Mouse (Mus musculus): ENCODE measurements around the gene Dmrtc1b.
"Not testable (repeated sequence)": the region's sequence is repeated elsewhere in the genome, so short reads cannot be mapped to it uniquely, and the experiment has no call there.

Dmrtc1b gene

GRCm38 (mm10) chrX:102707535-102707934 is at the start of gene Dmrtc1b, which contains the start of gene Gm9112:
Dmrtc1b (plus strand) TSS chrX:102707865.
Gm9112 (minus strand) TSS chrX:102707635.
- ATAC-seq (ENCODE audit: low TSS enrichment), result not testable (repeated sequence)

- 0 out of 2 replicates have a peak, but pooled peaks have one; percentile 62 for ATAC-seq (ENCODE audit: low TSS enrichment)
Measured at GRCm38 (mm10) chrX:102660712-102661111, 47.0 kb upstream of the Dmrtc1b start.

GRCm38 (mm10) chrX:102666641-102667040 is 41.0 kb upstream of the Dmrtc1b start:
- no peak for ATAC-seq (ENCODE audit: low TSS enrichment)

- ATAC-seq (ENCODE audit: low TSS enrichment), result not testable (repeated sequence)
Measured at GRCm38 (mm10) chrX:102684706-102685105, 23.0 kb upstream of the Dmrtc1b start.

- ATAC-seq (ENCODE audit: low TSS enrichment), result not testable (repeated sequence)
Measured at GRCm38 (mm10) chrX:102686872-102687271, 20.8 kb upstream of the Dmrtc1b start, which contains the start of gene Gm3880. Gm3880 (minus strand) TSS chrX:102686972.

GRCm38 (mm10) chrX:102689252-102689651 is 18.4 kb upstream of the Dmrtc1b start:
- ATAC-seq (ENCODE audit: low TSS enrichment), result peak; percentile 85

GRCm38 (mm10) chrX:102700636-102701035 is 7.0 kb upstream of the Dmrtc1b start:
- not testable (repeated sequence) for ATAC-seq (ENCODE audit: low TSS enrichment)

- ATAC-seq (ENCODE audit: low TSS enrichment), result not testable (repeated sequence)
Measured at GRCm38 (mm10) chrX:102724226-102724625, 16.6 kb downstream of the Dmrtc1b start.
